Mouse (Mus musculus) embryonic facial prominence, embryonic 12.5 days (tissue): ENCODE results near the gene Lemd2. TPM values are rescaled to one million over a fixed set of nuclear protein-coding genes. Genes with fewer than 3 reads are reported as not detected.

Source experiments
- ATAC-seq: fragments of 200-750 bp; cut with Nextera tagmentation; 2 replicates; pipeline ENCODE4 v1.8.0; 2017; ENCODE audit not compliant: insufficient number of reproducible peaks, insufficient read depth, low FRiP score, low TSS enrichment
- H3K27ac ChIP-seq: fragments of 300-500 bp; sonication (generic); 2 replicates; pipeline ENCODE4 v1.5.1; 2016; ENCODE audit warnings: mild to moderate bottlenecking
- H3K27me3 ChIP-seq: fragments of 300-500 bp; sonication (generic); 2 replicates; pipeline ENCODE4 v1.6.1; 2016; ENCODE audit warnings: mild to moderate bottlenecking, moderate library complexity
- H3K36me3 ChIP-seq: fragments of 300-500 bp; sonication (generic); 2 replicates; pipeline ENCODE4 v1.6.1; 2016; ENCODE audit warnings: mild to moderate bottlenecking
- H3K4me1 ChIP-seq: fragments of 300-500 bp; sonication (generic); 2 replicates; pipeline ENCODE4 v1.6.1; 2016
- H3K4me2 ChIP-seq: fragments of 300-500 bp; sonication (generic); replicated peaks from 2 replicates; pipeline ENCODE4 v1.6.1; 2016; ENCODE audit warnings: mild to moderate bottlenecking, moderate library complexity
- H3K4me3 ChIP-seq: fragments of 300-500 bp; sonication (generic); 2 replicates; pipeline ENCODE4 v1.5.1; 2016; ENCODE audit warnings: mild to moderate bottlenecking
- H3K9ac ChIP-seq: fragments of 300-500 bp; sonication (generic); 2 replicates; pipeline ENCODE4 v1.6.1; 2016; ENCODE audit warnings: mild to moderate bottlenecking, moderate library complexity
- H3K9me3 ChIP-seq: fragments of 300-500 bp; sonication (generic); 2 replicates; pipeline ENCODE4 v1.6.1; 2016; ENCODE audit warnings: mild to moderate bottlenecking, moderate library complexity
- WGBS: fragments of 180-500 bp; shearing (Covaris S2); methylation state at CpG from one replicate; pipeline ENCODE4 v1.1.7; 2016; 5-methylcytosine and 5-hydroxymethylcytosine counted together
- polyA plus RNA-seq: library from polyadenylated mRNA; unstranded; fragments of >200 nt; fragmentation: Nextera tagmentation; extraction: Ambion mirVana; gene quantifications from 2 replicates; pipeline ENCODE4 v1.2.1, GENCODE M21; 2016

The Lemd2 gene
- polyA plus RNA-seq, result 30.9 and 35.4 TPM in 2 replicates

- WGBS, result 5% methylated on average over 81 of the region's 97 CpGs
- no peaks in the 10 kb centered on the region for H3K27me3 ChIP-seq
- peak within 1 kb of the TSS; percentile 96 for H3K27ac ChIP-seq
- H3K4me1 ChIP-seq, result peaks cover 17% of the 10 kb centered on the region
- peak within 1 kb of the TSS; percentile 93 for H3K4me3 ChIP-seq
- no peaks in the 10 kb centered on the region for H3K9me3 ChIP-seq
- H3K36me3 ChIP-seq, result peaks cover 32% of the 10 kb centered on the region
- peak within 1 kb of the TSS; percentile 86 for H3K4me2 ChIP-seq
- peak; percentile 83 for ATAC-seq
- peak within 1 kb of the TSS; percentile 99 for H3K9ac ChIP-seq
Measured at GRCm38 (mm10) chr17:27204075-27204909, at the start of gene Lemd2. Lemd2 (minus strand) TSS chr17:27204469.

DNA sequence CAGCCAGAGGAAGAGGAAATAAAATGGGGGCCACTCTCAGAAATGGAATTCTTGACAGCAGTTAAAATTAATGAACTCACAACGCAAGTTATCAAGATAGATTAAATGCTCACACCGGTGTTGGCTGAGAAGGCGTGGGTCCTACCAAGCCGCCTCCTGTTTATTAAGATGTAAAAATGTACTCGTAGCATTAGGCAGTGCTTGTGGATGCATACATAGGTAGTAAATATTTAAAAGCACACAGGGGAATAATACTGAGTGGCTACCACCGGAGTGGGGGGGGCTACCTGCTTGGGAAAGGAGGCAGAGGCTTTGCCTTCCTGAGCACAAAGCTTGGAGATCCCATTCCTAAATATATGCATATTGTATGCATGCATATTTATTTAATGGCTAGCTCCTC, 46.9 kb upstream of the Lemd2 start:
- WGBS, result 84% methylated on average over 6 of the region's 6 CpGs
- Histone ChIP-seq H3K27me3 (no peaks in the 10 kb centered on the region), H3K9me3 (no peaks in the 10 kb centered on the region), H3K4me2 (no peak overlapping the region), H3K4me3 (no peak overlapping the region), H3K4me1 (no peaks in the 10 kb centered on the region; the same call in 1 of the 2 replicates), H3K27ac (no peak overlapping the region), H3K36me3 (no peaks in the 10 kb centered on the region), H3K9ac (no peak overlapping the region)
- ATAC-seq, result no peak

DNA sequence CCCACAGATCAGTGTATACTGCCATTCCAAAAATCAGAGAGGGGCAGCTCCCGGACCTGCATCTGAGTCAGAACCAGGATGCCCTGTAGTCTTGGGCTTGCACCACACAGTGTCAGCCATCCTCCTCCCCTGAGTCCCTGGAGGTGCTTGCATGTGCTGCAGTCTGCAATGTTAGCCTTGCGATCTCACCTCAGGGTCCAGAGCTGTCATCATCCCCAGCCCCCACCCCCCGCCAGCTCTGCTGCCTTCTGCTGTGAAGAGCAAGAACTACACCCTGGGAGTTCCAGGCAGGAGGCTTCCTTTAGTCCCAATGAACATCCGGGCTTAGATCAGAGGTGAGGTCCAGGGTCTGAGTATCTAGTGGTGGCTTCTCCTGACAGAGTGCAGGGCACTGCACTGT, 46.2 kb upstream of the Lemd2 start:
- H3K27ac ChIP-seq, result no peak overlapping the region
- no peak for ATAC-seq
- no peak overlapping the region for H3K4me2 ChIP-seq
- WGBS, result 23% methylated on average over 4 of the region's 4 CpGs
- no peaks in the 10 kb centered on the region; the same call in 1 of the 2 replicates for H3K4me1 ChIP-seq
- H3K4me3 ChIP-seq, result no peak overlapping the region
- H3K9me3 ChIP-seq, result no peaks in the 10 kb centered on the region
- no peaks in the 10 kb centered on the region for H3K36me3 ChIP-seq
- H3K9ac ChIP-seq, result no peak overlapping the region
- no peaks in the 10 kb centered on the region for H3K27me3 ChIP-seq

DNA sequence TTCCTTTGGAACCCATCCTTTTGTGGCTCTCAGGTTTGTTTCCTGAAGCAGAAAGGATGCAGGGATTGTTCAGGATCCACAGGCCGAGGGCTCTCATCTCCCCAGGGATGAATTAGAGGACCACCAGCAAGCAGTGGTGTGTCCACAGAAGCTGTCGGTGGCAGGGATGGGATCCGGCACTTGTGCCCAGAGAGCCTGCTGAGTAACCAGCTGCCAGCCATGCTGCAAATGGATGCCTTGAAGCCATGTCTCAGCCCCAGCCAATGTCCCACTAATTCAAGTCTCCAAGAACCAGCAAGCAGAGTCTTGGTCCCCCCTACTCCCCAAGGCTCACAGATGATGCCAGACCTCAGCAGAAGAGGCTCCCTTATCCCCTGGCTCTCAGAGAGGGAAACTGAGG, 44.8 kb upstream of the Lemd2 start:
- Histone ChIP-seq H3K4me3 (no peak overlapping the region), H3K27me3 (no peaks in the 10 kb centered on the region), H3K36me3 (no peaks in the 10 kb centered on the region), H3K27ac (no peak overlapping the region), H3K4me2 (no peak overlapping the region), H3K4me1 (no peaks in the 10 kb centered on the region; the same call in 1 of the 2 replicates), H3K9me3 (no peaks in the 10 kb centered on the region), H3K9ac (no peak overlapping the region)
- no peak for ATAC-seq
- 60% methylated on average over 3 of the region's 3 CpGs for WGBS

- Histone ChIP-seq H3K36me3 (no peaks in the 10 kb centered on the region), H3K27ac (no peak overlapping the region), H3K9ac (no peak overlapping the region), H3K4me1 (no peaks in the 10 kb centered on the region; the same call in 1 of the 2 replicates), H3K4me3 (no peak overlapping the region), H3K9me3 (no peaks in the 10 kb centered on the region), H3K4me2 (no peak overlapping the region), H3K27me3 (no peaks in the 10 kb centered on the region)
- whole genome bisulfite sequencing, result 90% methylated on average over 6 of the region's 6 CpGs
- ATAC-seq, result no peak
Measured at GRCm38 (mm10) chr17:27247680-27248386, 43.6 kb upstream of the Lemd2 start.

DNA sequence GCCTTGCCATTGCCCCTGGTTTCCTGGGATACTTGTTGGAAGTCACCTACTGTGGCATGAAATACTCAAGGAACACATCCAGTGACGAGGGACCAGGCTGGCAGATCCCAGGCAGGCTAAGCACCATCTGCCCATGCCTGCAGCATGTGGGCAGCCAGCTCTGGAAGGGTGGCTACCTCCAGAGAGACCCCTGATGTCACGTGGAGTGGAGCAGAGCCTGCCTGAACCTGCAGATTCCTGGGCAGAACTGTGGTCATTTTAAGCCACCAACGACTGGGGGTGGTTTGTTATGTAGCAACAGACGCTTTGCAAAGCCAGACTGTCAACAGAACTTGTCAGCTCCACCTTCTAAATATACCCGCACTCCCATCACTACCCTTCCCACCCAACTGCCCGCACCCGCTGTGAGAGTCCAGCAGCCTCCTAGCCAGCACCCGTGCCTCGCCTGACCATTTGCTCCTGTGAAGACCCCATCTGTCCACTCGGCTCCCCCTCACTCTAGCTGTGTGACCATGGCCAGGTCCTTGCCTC, 41.6 kb upstream of the Lemd2 start:
- H3K27ac ChIP-seq, result no peak overlapping the region
- no peak for ATAC-seq
- H3K4me3 ChIP-seq, result no peak overlapping the region
- H3K36me3 ChIP-seq, result no peaks in the 10 kb centered on the region
- H3K9me3 ChIP-seq, result no peaks in the 10 kb centered on the region
- 73% methylated on average over 10 of the region's 10 CpGs for WGBS
- H3K9ac ChIP-seq, result no peak overlapping the region
- H3K4me2 ChIP-seq, result no peak overlapping the region
- H3K27me3 ChIP-seq, result no peaks in the 10 kb centered on the region
- peaks cover 7% of the 10 kb centered on the region for H3K4me1 ChIP-seq

DNA sequence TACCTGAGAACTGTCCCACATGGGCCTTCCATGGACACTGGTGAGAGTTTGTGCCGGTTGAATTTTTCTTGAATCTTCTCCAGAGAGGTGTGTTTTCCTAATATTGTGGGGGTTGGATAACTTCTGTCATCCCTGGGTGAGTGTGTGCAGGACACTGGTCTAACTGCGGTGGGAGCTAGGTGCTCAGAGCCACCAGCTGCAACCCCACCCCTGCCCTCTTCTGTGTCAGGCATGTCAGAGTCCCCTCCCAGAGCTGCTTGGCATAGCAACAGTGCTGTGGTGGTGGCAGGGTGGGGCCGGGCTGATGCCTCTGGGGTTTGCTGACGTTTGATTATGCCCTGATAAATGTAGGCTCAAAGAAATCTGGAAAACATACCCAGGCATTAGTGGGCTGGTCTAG, 40.6 kb upstream of the Lemd2 start:
- ATAC-seq, result no peak

GRCm38 (mm10) chr17:27242194-27243189, 38.2 kb upstream of the Lemd2 start:
- no peak for ATAC-seq
- peaks cover 18% of the 10 kb centered on the region for H3K4me1 ChIP-seq
- H3K27me3 ChIP-seq, result no peaks in the 10 kb centered on the region
- no peak overlapping the region for H3K4me3 ChIP-seq
- no peaks in the 10 kb centered on the region for H3K36me3 ChIP-seq
- WGBS, result 68% methylated on average over 18 of the region's 18 CpGs
- H3K9me3 ChIP-seq, result no peaks in the 10 kb centered on the region
- H3K4me2 ChIP-seq, result no peak overlapping the region
- H3K27ac ChIP-seq, result no peak overlapping the region
- no peak overlapping the region for H3K9ac ChIP-seq

More for the DNA sequence above, 40.6 kb upstream of the Lemd2 start:
- H3K4me3 ChIP-seq, result no peak overlapping the region
- WGBS, result 78% methylated on average over 4 of the region's 4 CpGs
- H3K9ac ChIP-seq, result no peak overlapping the region
- no peaks in the 10 kb centered on the region for H3K9me3 ChIP-seq
- H3K36me3 ChIP-seq, result no peaks in the 10 kb centered on the region
- H3K4me1 ChIP-seq, result peaks cover 17% of the 10 kb centered on the region
- no peak overlapping the region for H3K27ac ChIP-seq
- no peak overlapping the region for H3K4me2 ChIP-seq
- no peaks in the 10 kb centered on the region for H3K27me3 ChIP-seq

DNA sequence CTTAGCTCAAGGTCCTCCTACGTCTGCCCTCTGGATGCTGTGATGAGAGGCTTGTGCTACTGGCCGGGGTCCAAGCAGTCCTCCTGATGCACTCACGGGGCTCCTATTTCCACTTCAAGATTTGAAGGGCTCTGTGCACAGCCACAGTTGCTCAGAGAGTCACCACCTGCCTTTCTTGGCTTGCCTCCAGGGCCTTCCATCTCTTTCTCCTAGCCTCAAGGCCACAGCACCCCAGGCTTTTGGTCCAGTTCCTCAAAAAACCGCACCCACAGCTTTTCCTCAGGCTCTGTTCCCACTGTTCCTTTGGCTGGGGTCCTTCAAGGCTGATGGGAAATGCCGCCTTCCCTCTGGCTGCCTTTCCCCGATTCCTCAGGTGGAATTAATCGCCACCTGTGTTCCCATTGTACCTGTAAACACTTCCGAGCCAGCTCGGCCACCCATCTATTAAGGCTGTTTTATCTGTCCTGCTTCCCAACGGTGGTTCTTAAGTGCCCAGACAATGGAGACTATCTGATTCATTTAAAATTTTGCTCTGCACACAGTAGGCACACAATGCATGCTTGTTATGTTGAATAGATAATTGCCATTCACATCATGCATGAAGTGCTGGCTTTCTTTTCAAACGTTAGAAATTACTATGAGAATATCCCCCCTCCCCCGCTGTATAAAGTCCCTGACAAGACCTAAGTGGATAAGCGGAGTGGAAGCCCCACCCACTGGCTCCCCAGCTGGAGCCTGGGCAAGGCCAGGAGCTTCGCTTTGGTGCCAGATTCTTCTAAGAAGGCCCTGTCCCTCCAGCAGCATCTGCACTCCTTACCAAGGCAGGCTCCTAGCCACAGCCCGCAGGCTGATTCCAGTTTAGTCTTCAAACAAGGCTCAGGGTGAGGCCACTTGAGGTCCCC, 36.5 kb upstream of the Lemd2 start:
- Histone ChIP-seq H3K9me3 (no peaks in the 10 kb centered on the region), H3K9ac (no peak overlapping the region), H3K4me1 (peaks cover 18% of the 10 kb centered on the region), H3K4me3 (no peak overlapping the region), H3K36me3 (no peaks in the 10 kb centered on the region), H3K27ac (no peak overlapping the region), H3K27me3 (no peaks in the 10 kb centered on the region), H3K4me2 (no peak overlapping the region)
- ATAC-seq, result peak; percentile 35; the same call in 1 of the 2 replicates
- 35% methylated on average over 15 of the region's 15 CpGs for WGBS

DNA sequence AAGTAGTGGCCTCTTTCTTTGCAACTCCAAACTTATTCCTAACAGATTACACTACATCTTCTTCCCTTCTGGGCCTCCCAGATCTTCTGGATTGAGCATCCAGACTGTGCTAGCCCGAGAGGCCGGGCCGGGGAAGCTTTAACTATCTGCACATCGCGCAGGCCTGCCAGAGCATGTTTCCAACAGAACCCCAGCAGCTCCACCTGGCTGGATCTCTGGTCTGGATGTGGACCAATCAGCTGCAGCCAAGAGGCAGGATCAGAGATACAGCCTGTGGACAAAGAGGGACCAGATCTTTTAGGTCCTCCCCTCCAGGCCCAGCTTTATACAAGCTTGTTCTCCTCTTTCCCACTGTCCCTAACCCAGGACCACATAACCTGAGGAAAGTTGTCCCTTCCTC, 35.7 kb upstream of the Lemd2 start:
- ATAC-seq, result no peak
- Histone ChIP-seq H3K36me3 (no peaks in the 10 kb centered on the region), H3K4me3 (no peak overlapping the region), H3K4me2 (no peak overlapping the region), H3K27ac (no peak overlapping the region), H3K9ac (no peak overlapping the region), H3K9me3 (no peaks in the 10 kb centered on the region), H3K27me3 (no peaks in the 10 kb centered on the region), H3K4me1 (peaks cover 18% of the 10 kb centered on the region)
- 86% methylated on average over 5 of the region's 5 CpGs for WGBS
